Mouse (Mus musculus): ENCODE data around the gene Arhgdia. TPM values are rescaled to one million over a fixed set of nuclear protein-coding genes. Genes with fewer than 3 reads are reported as not detected.

The Arhgdia gene
- polyA plus RNA-seq, 1 experiment from 2014 or later = 612 TPM

DNA sequence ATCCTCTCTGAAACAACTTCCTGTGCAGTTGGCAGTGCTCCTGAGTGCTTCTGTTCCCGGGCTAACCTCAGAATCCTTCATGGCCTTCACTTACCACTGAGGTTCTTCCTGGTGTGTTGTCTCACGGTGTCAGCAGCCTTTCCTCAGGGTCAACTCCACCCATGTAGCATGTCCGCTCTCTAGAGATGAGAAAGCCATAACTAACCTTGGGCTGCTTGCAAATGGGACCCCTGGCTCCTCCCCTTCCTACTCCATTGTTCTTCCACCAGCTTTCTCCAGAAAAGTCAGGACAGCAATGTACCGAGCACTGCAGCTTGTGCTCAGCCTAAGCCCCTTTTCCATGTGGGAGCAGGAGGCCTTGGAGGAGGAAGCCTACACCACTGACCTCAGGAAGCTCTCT lies 25.3 kb upstream of the Arhgdia start:
- H3K9ac ChIP-seq (ENCODE audit: low read depth, low read length) = no peak overlapping the region

DNA sequence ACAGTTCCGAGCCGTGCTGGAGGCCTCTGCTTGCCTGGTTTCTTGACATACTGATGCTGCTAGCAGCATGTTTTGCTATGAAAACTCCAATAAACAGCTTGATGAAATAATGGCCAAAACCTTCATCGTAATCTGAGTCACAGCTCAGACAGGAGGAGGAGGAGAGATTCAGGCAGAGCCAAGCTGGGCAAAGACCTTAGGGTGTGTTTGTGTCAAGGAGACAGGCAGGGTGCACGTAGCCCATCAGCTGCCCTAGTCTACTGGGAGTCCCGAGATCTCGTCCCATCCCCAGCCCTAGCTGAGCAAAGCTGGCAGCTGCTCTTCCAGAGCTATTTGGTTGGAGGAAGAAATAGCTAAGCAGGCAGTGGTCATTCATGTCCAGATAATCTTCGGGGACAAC lies 24.2 kb upstream of the Arhgdia start:
- ATAC-seq (ENCODE audit: low FRiP score, low TSS enrichment) = no peak

More for the DNA sequence above, 25.3 kb upstream of the Arhgdia start:
- peaks cover 57% of the 10 kb centered on the region for H3K36me3 ChIP-seq (ENCODE audit: control insufficient read depth, insufficient read depth, low read length)
- no peak overlapping the region for H3K4me3 ChIP-seq (ENCODE audit: low read length)
- no peak overlapping the region for H3K4me2 ChIP-seq (replicated peaks; ENCODE audit: low read depth, low read length)
- ATAC-seq (ENCODE audit: low FRiP score, low TSS enrichment) = no peak
- H3K9me3 ChIP-seq (ENCODE audit: control insufficient read depth, low read length) = no peaks in the 10 kb centered on the region
- peaks cover 18% of the 10 kb centered on the region; the same call in 1 of the 2 replicates for H3K4me1 ChIP-seq (ENCODE audit: control insufficient read depth, insufficient read depth, low read length)
- H3K27me3 ChIP-seq (ENCODE audit: control insufficient read depth, insufficient read depth, low read length) = 0 out of 2 replicates have a peak, but pooled peaks cover 5% of the 10 kb centered on the region
- H3K27ac ChIP-seq (ENCODE audit: low read depth, low read length) = no peak overlapping the region
- WGBS = 78% methylated on average over 4 of the region's 4 CpGs

DNA sequence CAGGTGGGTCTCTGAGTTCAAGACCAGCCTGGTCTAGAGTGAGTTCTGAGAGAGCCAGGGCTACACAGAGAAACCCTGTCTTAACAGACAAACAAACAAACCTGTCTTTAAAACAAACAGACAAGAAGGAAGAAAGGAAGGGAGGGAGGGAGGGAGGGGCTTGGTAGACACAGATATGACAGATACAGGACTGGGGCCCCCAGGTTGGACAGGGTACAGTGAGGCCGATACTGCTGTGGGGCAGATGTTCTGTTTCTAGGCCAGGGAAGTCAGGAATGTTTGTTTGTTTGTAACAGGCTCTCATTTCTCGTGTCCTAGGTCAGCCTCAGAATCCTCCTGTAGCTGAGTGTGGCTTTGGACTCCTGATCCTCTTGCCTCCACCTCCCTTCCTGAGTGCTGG lies 22.1 kb upstream of the Arhgdia start:
- peaks cover 50% of the 10 kb centered on the region for H3K36me3 ChIP-seq (ENCODE audit: control insufficient read depth, insufficient read depth, low read length)
- no peaks in the 10 kb centered on the region for H3K27me3 ChIP-seq (ENCODE audit: control insufficient read depth, insufficient read depth, low read length)
- no peak for ATAC-seq (ENCODE audit: low FRiP score, low TSS enrichment)
- H3K4me3 ChIP-seq (ENCODE audit: low read length) = no peak overlapping the region
- 82% methylated on average over 2 of the region's 2 CpGs for WGBS
- peaks cover 19% of the 10 kb centered on the region; the same call in 1 of the 2 replicates for H3K4me1 ChIP-seq (ENCODE audit: control insufficient read depth, insufficient read depth, low read length)
- H3K27ac ChIP-seq (ENCODE audit: low read depth, low read length) = no peak overlapping the region
- no peak overlapping the region for H3K4me2 ChIP-seq (replicated peaks; ENCODE audit: low read depth, low read length)
- H3K9ac ChIP-seq (ENCODE audit: low read depth, low read length) = no peak overlapping the region
- no peaks in the 10 kb centered on the region for H3K9me3 ChIP-seq (ENCODE audit: control insufficient read depth, low read length)

More for the DNA sequence above, 24.2 kb upstream of the Arhgdia start:
- Histone ChIP-seq H3K27ac (ENCODE audit: low read depth, low read length) (no peak overlapping the region), H3K9ac (ENCODE audit: low read depth, low read length) (no peak overlapping the region), H3K27me3 (ENCODE audit: control insufficient read depth, insufficient read depth, low read length) (0 out of 2 replicates have a peak, but pooled peaks cover 5% of the 10 kb centered on the region), H3K4me3 (ENCODE audit: low read length) (no peak overlapping the region), H3K9me3 (ENCODE audit: control insufficient read depth, low read length) (no peaks in the 10 kb centered on the region), H3K36me3 (ENCODE audit: control insufficient read depth, insufficient read depth, low read length) (peaks cover 53% of the 10 kb centered on the region), H3K4me2 (replicated peaks; ENCODE audit: low read depth, low read length) (no peak overlapping the region), H3K4me1 (ENCODE audit: control insufficient read depth, insufficient read depth, low read length) (peaks cover 18% of the 10 kb centered on the region; the same call in 1 of the 2 replicates)
- WGBS = 90% methylated on average over 7 of the region's 7 CpGs

DNA sequence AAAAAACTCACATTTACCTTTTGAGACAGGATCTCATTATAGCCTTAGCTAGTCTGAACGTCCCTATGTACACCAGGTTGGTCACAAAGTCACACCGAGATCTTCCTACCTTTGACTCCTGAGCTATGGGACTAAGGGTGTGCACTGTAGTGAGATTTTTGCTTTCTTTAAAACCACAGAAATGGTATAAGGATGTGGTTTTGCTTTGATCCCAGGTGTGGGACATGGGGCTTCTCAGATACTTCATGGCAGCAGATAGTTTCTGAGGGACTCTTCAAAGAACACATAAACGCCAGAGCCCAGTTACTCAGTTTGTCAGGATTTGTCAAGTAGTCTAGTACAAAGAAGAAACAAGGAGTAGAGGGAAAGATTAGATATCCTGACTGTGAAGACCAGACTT lies 19.3 kb upstream of the Arhgdia start:
- H3K9me3 ChIP-seq (ENCODE audit: control insufficient read depth, low read length) = no peaks in the 10 kb centered on the region
- H3K4me1 ChIP-seq (ENCODE audit: control insufficient read depth, insufficient read depth, low read length) = peaks cover 22% of the 10 kb centered on the region
- no peak for ATAC-seq (ENCODE audit: low FRiP score, low TSS enrichment)
- H3K36me3 ChIP-seq (ENCODE audit: control insufficient read depth, insufficient read depth, low read length) = peaks cover 61% of the 10 kb centered on the region
- H3K4me2 ChIP-seq (replicated peaks; ENCODE audit: low read depth, low read length) = no peak overlapping the region
- H3K9ac ChIP-seq (ENCODE audit: low read depth, low read length) = peak overlapping the region; percentile 7; the same call in 1 of the 2 replicates
- H3K27me3 ChIP-seq (ENCODE audit: control insufficient read depth, insufficient read depth, low read length) = no peaks in the 10 kb centered on the region
- H3K4me3 ChIP-seq (ENCODE audit: low read length) = no peak overlapping the region
- WGBS = 95% methylated on average over 3 of the region's 3 CpGs
- H3K27ac ChIP-seq (ENCODE audit: low read depth, low read length) = no peak overlapping the region

DNA sequence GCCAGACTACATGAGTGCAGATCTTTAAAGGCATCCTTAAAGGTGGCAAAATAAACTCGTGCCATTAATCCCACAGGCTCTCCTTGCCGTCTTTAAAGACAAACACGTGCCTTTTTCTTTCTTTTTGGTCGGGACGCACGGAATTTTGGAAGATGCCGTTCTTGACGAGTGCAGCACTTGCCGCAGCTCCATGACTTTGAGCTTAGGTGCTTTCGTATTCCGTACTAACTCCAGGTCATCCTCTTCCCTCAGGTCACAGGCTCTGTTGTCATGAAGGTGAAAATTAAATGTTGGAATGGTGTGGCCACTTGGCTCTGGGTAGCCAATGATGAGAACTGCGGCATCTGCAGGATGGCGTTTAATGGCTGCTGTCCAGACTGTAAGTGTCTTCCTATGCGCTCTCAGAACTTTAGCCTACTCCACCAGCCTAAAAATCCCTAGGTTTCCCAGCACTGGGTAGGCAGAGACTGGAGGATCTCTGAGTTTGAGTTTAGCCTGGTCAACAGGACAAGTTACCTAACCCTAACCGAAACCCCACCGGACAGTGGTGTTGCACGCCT lies 17.6 kb upstream of the Arhgdia start:
- Histone ChIP-seq H3K9ac (ENCODE audit: low read depth, low read length) (peak overlapping the region; percentile 100), H3K27me3 (ENCODE audit: control insufficient read depth, insufficient read depth, low read length) (no peaks in the 10 kb centered on the region), H3K9me3 (ENCODE audit: control insufficient read depth, low read length) (no peaks in the 10 kb centered on the region), H3K27ac (ENCODE audit: low read depth, low read length) (peak overlapping the region; percentile 87), H3K36me3 (ENCODE audit: control insufficient read depth, insufficient read depth, low read length) (peaks cover 61% of the 10 kb centered on the region), H3K4me1 (ENCODE audit: control insufficient read depth, insufficient read depth, low read length) (peaks cover 22% of the 10 kb centered on the region), H3K4me3 (ENCODE audit: low read length) (peak overlapping the region; percentile 99), H3K4me2 (replicated peaks; ENCODE audit: low read depth, low read length) (peak overlapping the region; percentile 80)
- ATAC-seq (ENCODE audit: low FRiP score, low TSS enrichment) = no peak
- WGBS = 44% methylated on average over 17 of the region's 17 CpGs

DNA sequence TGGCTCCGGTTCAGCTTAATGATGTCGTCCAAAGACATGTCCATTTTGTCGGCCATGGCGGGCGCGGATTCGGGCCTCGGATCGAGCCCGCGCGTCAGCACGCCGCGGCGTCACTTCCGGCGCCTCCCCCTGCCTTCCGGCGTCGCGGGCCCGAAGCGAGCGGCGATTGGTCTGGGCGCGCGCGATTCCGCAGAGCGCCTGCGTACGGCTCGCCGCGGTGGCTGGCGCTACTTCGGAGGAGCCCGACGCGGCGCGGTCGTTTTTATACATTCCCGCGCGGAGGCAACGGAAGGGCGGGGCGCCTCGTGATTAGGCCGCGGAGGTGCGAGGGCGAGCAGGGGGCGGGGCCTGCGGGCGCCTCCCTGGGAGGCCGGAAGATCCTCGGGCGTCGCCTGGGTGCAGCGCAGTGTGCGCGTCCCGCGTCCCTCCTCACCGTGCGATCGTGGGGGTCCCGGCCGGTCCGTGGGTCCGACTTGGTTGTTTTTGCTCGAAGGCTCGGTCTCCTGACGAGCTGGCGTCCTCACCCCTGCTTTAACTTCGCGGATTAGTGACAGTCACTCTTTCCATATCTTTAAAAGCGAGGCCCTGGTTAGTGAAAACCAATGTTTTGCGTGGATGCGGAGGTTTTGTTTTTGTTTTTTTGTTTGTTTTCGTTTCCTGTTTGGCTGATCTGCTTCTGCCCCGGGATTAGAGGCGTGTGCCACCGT lies 17.0 kb upstream of the Arhgdia start, which contains the start of the genes Alyref and Anapc11:
Alyref (minus strand) TSS at position 83 of the 707 bp plus-strand sequence.
Anapc11 (plus strand) TSS at position 139 of the 707 bp plus-strand sequence.
- no peaks in the 10 kb centered on the region for H3K9me3 ChIP-seq (ENCODE audit: control insufficient read depth, low read length)
- peak within 1 kb of the TSS; percentile 100 for H3K9ac ChIP-seq (ENCODE audit: low read depth, low read length)
- peak within 1 kb of the TSS; percentile 87 for H3K27ac ChIP-seq (ENCODE audit: low read depth, low read length)
- WGBS = 1% methylated on average over 87 of the region's 88 CpGs
- peak within 1 kb of the TSS; percentile 99 for H3K4me3 ChIP-seq (ENCODE audit: low read length)
- ATAC-seq (ENCODE audit: low FRiP score, low TSS enrichment) = peak; percentile 98
- peaks cover 22% of the 10 kb centered on the region for H3K4me1 ChIP-seq (ENCODE audit: control insufficient read depth, insufficient read depth, low read length)
- H3K27me3 ChIP-seq (ENCODE audit: control insufficient read depth, insufficient read depth, low read length) = no peaks in the 10 kb centered on the region
- H3K36me3 ChIP-seq (ENCODE audit: control insufficient read depth, insufficient read depth, low read length) = peaks cover 61% of the 10 kb centered on the region
- peak within 1 kb of the TSS; percentile 96 for H3K4me2 ChIP-seq (replicated peaks; ENCODE audit: low read depth, low read length)

DNA sequence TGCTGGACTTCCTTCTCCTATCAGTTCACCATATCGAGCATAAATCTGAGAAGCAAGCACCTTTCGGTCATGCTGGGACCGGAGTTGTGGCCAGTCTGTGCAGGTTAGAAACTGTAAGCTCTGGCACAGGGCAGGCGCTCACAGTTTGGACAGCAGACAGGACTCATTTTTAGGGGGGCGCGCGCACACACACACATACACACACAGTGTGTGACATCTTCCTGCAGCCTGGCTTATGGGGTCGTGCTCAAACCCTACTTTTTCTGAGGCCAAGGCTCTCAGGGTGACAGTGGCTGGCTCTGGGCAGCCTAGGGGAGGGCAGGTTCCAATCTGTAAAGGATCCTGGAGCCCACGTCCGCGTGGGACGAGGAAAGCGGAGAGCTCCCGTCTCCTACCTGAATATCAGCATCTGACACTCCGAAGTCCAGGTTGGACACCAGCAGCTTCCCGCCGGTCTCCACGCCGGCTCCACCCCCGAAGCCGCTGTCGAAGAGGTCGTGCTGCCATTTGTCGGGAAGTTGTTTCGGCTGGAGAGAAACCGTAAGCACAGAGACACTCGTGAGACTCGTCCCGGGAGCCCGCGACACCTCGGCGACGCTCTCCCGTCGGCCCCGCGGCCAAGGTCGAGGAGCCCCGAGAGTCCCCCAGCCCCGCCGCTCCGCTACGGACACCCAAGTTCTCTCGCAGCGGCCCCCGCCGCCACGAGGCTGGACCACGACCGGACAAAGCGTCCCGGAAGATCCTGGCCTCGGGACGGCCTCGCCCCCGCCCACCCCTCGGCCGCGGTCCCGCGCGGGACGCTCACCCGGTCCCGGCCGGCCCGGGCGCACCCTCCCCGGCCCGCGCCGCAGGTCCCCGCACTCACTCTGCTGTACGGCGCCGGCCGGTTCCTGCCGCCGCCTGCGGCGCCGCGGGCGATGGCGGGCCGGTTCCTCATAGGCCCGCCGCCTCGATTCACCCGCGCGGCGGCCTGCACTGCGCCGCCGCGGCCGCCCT lies 16.1 kb upstream of the Arhgdia start:
- ATAC-seq (ENCODE audit: low FRiP score, low TSS enrichment) = peak; percentile 57
- WGBS = 4% methylated on average over 66 of the region's 99 CpGs
- Histone ChIP-seq H3K27ac (ENCODE audit: low read depth, low read length) (peak overlapping the region; percentile 87), H3K36me3 (ENCODE audit: control insufficient read depth, insufficient read depth, low read length) (peaks cover 61% of the 10 kb centered on the region), H3K9ac (ENCODE audit: low read depth, low read length) (peak overlapping the region; percentile 100), H3K9me3 (ENCODE audit: control insufficient read depth, low read length) (no peaks in the 10 kb centered on the region), H3K27me3 (ENCODE audit: control insufficient read depth, insufficient read depth, low read length) (no peaks in the 10 kb centered on the region), H3K4me1 (ENCODE audit: control insufficient read depth, insufficient read depth, low read length) (peaks cover 22% of the 10 kb centered on the region), H3K4me3 (ENCODE audit: low read length) (peak overlapping the region; percentile 99), H3K4me2 (replicated peaks; ENCODE audit: low read depth, low read length) (peak overlapping the region; percentile 96)

DNA sequence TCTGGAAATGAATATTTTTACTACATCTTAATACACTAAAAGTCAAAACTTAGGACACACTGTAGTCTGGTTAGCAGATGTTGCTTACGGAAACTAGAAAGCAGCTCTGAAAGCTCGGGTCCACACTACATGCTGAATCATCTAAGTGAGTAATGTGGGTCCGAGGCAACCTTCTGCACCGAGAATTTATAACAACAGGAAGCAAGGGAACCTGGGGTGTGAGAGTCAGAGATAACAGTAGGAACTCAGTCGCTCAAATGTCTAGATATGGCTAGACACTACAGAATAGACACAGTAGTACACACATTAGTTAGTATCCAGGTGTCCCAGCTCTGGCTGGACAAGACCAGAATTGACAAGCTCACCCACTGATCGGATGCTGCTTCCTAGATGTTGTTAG lies 7.1 kb upstream of the Arhgdia start:
- H3K4me3 ChIP-seq (ENCODE audit: low read length) = no peak overlapping the region
- H3K4me1 ChIP-seq (ENCODE audit: control insufficient read depth, insufficient read depth, low read length) = no peaks in the 10 kb centered on the region
- no peak overlapping the region for H3K9ac ChIP-seq (ENCODE audit: low read depth, low read length)
- WGBS = 93% methylated on average over 6 of the region's 6 CpGs
- H3K36me3 ChIP-seq (ENCODE audit: control insufficient read depth, insufficient read depth, low read length) = peaks cover 91% of the 10 kb centered on the region
- H3K9me3 ChIP-seq (ENCODE audit: control insufficient read depth, low read length) = no peaks in the 10 kb centered on the region; the same call in 1 of the 2 replicates
- H3K4me2 ChIP-seq (replicated peaks; ENCODE audit: low read depth, low read length) = no peak overlapping the region
- no peak overlapping the region for H3K27ac ChIP-seq (ENCODE audit: low read depth, low read length)
- ATAC-seq (ENCODE audit: low FRiP score, low TSS enrichment) = no peak
- no peaks in the 10 kb centered on the region for H3K27me3 ChIP-seq (ENCODE audit: control insufficient read depth, insufficient read depth, low read length)

All from kidney, embryonic 14.5 days (tissue).